Mouse (Mus musculus): ENCODE data around the gene Snx18. TPM values are rescaled to one million over a fixed set of nuclear protein-coding genes. Genes with fewer than 3 reads are reported as not detected.

Gene Snx18
- polyA plus RNA-seq, 1 experiment from 2014 or later = 14.2 TPM

DNA sequence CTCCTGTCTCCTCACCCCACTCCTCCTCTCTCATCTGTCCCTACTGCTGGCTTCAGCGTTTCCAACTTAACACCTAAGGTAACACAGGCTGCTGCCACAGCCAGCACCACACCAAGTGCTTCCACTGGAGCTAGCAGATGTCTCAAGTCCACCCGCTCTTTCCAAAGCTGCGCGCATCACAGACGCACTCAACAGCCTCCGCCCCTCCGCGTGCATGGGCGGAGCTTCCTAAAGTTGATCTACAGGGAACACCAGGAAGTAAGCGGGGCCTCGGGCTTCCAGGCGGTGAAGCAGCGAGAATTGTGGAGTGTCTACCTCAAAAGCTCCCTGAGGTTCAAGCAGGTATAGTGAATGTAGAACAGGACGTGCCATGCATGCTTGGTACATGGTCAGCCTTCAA, 12.2 kb downstream of the Snx18 start:
- no peak for ATAC-seq (replicated peaks; ENCODE audit: insufficient number of reproducible peaks, insufficient read depth, low FRiP score, low read depth)
- Histone ChIP-seq H3K9me3 (replicated peaks) (no peaks in the 10 kb centered on the region), H3K4me1 (replicated peaks) (peaks cover 84% of the 10 kb centered on the region), H3K9ac (no peak overlapping the region), H3K27me3 (no peaks in the 10 kb centered on the region), H3K27ac (no peak overlapping the region), H3K4me3 (no peak overlapping the region), H3K36me3 (no peaks in the 10 kb centered on the region), H3K4me2 (peak overlapping the region; percentile 17; the same call in 1 of the 2 replicates)
- WGBS = 78% methylated on average over 14 of the region's 14 CpGs

GRCm38 (mm10) chr13:113605693-113606092, 12.7 kb downstream of the Snx18 start:
- Histone ChIP-seq H3K27me3 (no peaks in the 10 kb centered on the region), H3K27ac (no peak overlapping the region), H3K4me2 (no peak overlapping the region), H3K36me3 (no peaks in the 10 kb centered on the region), H3K9ac (no peak overlapping the region), H3K4me1 (replicated peaks) (peaks cover 83% of the 10 kb centered on the region), H3K9me3 (replicated peaks) (no peaks in the 10 kb centered on the region), H3K4me3 (no peak overlapping the region)
- WGBS = 81% methylated on average over 10 of the region's 10 CpGs
- ATAC-seq (replicated peaks; ENCODE audit: insufficient number of reproducible peaks, insufficient read depth, low FRiP score, low read depth) = no peak

- Histone ChIP-seq H3K9ac (no peak overlapping the region), H3K9me3 (replicated peaks) (no peaks in the 10 kb centered on the region), H3K4me1 (replicated peaks) (peaks cover 69% of the 10 kb centered on the region), H3K4me3 (no peak overlapping the region), H3K36me3 (no peaks in the 10 kb centered on the region), H3K4me2 (no peak overlapping the region), H3K27me3 (no peaks in the 10 kb centered on the region), H3K27ac (no peak overlapping the region)
- ATAC-seq (replicated peaks; ENCODE audit: insufficient number of reproducible peaks, insufficient read depth, low FRiP score, low read depth) = no peak
- WGBS = 64% methylated on average over 6 of the region's 6 CpGs
These were observed 14.0 kb downstream of the Snx18 start for GRCm38 (mm10) chr13:113604321-113604720.

DNA sequence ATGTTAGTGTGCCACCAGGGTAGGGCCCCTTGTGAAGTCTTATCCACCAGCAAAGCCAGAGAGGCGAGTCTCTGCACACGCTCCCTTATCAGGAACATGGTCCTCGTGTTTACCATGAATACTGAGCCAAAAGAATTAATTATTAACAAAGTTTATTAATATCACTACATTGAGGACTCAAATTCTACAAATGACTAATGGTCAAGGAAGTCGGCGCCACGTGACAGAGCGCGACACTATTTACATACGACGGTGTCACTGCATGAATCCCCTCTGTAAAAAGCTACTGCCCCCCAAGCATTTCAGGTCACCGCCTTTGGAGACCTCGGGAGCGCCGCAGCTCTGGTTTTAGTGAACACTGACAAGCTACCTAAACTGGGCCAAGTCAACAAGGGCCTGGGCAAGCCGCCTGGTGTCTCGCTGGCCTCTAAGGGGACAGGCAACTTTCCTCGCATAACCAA, 15.5 kb downstream of the Snx18 start:
- no peak overlapping the region for H3K9ac ChIP-seq
- peaks cover 71% of the 10 kb centered on the region for H3K4me1 ChIP-seq (replicated peaks)
- H3K27ac ChIP-seq = no peak overlapping the region
- no peak for ATAC-seq (replicated peaks; ENCODE audit: insufficient number of reproducible peaks, insufficient read depth, low FRiP score, low read depth)
- 72% methylated on average over 17 of the region's 17 CpGs for WGBS
- no peaks in the 10 kb centered on the region for H3K36me3 ChIP-seq
- no peaks in the 10 kb centered on the region for H3K27me3 ChIP-seq
- no peaks in the 10 kb centered on the region for H3K9me3 ChIP-seq (replicated peaks)
- no peak overlapping the region for H3K4me3 ChIP-seq
- H3K4me2 ChIP-seq = no peak overlapping the region

DNA sequence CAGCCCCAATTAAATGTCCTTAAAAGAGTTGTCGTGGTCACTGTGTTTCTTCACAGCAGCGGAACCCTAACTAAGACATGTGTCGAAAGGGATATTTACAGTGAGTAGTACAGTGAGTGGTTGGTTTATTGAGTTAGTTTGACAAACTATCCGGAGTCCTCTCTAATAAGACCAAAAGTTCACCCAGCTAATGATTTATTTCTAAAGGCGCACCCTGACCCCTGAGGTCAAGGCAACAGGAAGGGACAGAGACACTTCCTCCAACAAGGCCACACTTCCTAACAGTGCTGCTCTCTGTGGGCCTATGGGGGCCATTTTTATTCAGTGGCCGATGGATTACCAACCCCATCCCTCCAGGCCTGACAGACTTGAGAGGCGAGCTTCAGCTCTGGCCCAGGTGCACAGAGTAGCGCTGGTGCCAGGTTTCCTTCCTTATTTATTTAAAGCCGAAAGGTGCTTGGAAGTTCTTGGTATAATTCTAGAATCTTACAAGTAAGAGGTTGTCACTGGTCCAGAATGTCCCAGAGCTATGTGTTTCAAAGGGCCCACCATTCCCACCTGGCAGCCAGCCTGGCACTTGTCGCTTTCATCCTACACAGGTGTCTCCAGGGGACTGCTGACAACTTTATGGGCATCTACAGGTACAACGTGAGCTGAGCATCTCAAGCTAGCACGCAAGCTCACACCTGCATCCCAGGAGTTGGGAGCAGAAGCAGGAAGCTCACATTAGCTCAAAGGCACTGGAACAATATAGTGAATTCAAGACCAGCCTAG, 16.3 kb downstream of the Snx18 start:
- WGBS = 88% methylated on average over 12 of the region's 12 CpGs
- Histone ChIP-seq H3K4me1 (replicated peaks) (peaks cover 71% of the 10 kb centered on the region), H3K36me3 (no peaks in the 10 kb centered on the region), H3K27me3 (no peaks in the 10 kb centered on the region), H3K9me3 (replicated peaks) (no peaks in the 10 kb centered on the region), H3K4me3 (no peak overlapping the region), H3K9ac (no peak overlapping the region), H3K27ac (no peak overlapping the region), H3K4me2 (no peak overlapping the region)
- no peak for ATAC-seq (replicated peaks; ENCODE audit: insufficient number of reproducible peaks, insufficient read depth, low FRiP score, low read depth)

GRCm38 (mm10) chr13:113600531-113601463, 17.6 kb downstream of the Snx18 start:
- peaks cover 69% of the 10 kb centered on the region for H3K4me1 ChIP-seq (replicated peaks)
- ATAC-seq (replicated peaks; ENCODE audit: insufficient number of reproducible peaks, insufficient read depth, low FRiP score, low read depth) = no peak
- H3K27me3 ChIP-seq = no peaks in the 10 kb centered on the region
- H3K9me3 ChIP-seq (replicated peaks) = no peaks in the 10 kb centered on the region
- no peaks in the 10 kb centered on the region for H3K36me3 ChIP-seq
- no peak overlapping the region for H3K4me2 ChIP-seq
- H3K9ac ChIP-seq = no peak overlapping the region
- no peak overlapping the region for H3K27ac ChIP-seq
- WGBS = 82% methylated on average over 18 of the region's 18 CpGs
- no peak overlapping the region for H3K4me3 ChIP-seq

- no peaks in the 10 kb centered on the region for H3K27me3 ChIP-seq
- no peak overlapping the region for H3K4me2 ChIP-seq
- ATAC-seq (replicated peaks; ENCODE audit: insufficient number of reproducible peaks, insufficient read depth, low FRiP score, low read depth) = no peak
- no peak overlapping the region for H3K4me3 ChIP-seq
- H3K9me3 ChIP-seq (replicated peaks) = no peaks in the 10 kb centered on the region
- H3K4me1 ChIP-seq (replicated peaks) = peaks cover 69% of the 10 kb centered on the region
- H3K36me3 ChIP-seq = no peaks in the 10 kb centered on the region
- no peak overlapping the region for H3K9ac ChIP-seq
- no peak overlapping the region for H3K27ac ChIP-seq
- 88% methylated on average over 22 of the region's 22 CpGs for WGBS
These were observed 18.4 kb downstream of the Snx18 start for GRCm38 (mm10) chr13:113599701-113600530.

DNA sequence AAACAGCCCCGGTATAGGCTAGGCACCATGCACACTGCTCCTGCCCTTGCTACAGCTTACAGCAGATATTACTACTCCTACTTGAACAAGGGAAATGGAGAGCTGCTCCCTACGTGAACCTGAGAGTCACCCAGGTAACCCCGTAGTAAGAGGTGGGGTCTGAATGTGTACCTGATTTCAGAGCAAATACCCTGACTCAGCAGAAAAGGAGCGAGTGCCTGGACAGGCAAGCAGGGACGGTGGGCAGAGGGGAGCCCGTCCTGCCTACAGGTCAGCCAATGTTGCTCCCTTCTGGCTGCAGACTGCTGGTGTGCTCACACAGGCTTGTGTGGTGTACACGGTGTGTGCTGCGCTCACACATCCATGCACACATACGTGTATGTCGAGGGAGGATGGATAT, 20.7 kb downstream of the Snx18 start:
- no peaks in the 10 kb centered on the region for H3K27me3 ChIP-seq
- no peak overlapping the region for H3K9ac ChIP-seq
- H3K4me3 ChIP-seq = no peak overlapping the region
- H3K4me2 ChIP-seq = no peak overlapping the region
- peaks cover 49% of the 10 kb centered on the region for H3K4me1 ChIP-seq (replicated peaks)
- no peak for ATAC-seq (replicated peaks; ENCODE audit: insufficient number of reproducible peaks, insufficient read depth, low FRiP score, low read depth)
- H3K36me3 ChIP-seq = 0 out of 2 replicates have a peak, but pooled peaks cover 9% of the 10 kb centered on the region
- no peak overlapping the region for H3K27ac ChIP-seq
- H3K9me3 ChIP-seq (replicated peaks) = no peaks in the 10 kb centered on the region
- WGBS = 78% methylated on average over 10 of the region's 10 CpGs

DNA sequence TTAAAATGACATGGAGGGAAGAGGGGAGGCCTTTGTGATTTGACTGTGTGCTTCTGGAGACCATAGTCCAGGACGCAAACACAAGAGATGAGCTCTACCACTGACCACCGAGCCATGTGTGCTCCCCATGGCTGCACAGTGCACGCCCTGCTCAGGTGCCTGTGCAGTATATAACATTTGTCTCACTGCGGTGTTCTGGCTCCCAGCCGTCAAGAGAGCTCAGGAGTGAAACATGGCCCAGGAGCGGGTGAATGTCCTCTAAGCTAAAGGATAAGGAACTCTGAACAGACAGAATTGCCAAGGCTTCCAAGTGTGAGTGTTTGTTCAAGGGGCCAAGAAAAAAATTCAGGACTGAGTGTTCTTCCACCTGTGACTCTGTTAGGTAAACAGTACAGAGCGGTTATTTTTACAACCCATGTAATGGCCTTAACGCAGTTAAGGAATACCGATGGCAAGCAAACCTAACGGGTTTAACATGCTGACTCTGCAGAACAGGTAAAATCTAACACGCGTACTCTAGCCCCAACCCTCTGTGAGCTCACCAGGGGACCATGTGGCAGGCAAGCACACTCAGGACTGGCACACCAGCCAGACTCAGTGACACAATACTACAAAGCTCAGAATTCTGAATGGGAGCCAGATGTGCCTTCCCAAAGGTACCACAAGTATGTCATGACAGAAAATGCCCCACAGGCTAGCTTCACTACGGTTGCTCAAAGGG, 21.4 kb downstream of the Snx18 start:
- H3K4me2 ChIP-seq = no peak overlapping the region
- 0 out of 2 replicates have a peak overlapping the region, but pooled peaks have one; percentile 9 for H3K27ac ChIP-seq
- no peak overlapping the region for H3K4me3 ChIP-seq
- H3K36me3 ChIP-seq = peaks cover 14% of the 10 kb centered on the region; the same call in 1 of the 2 replicates
- no peak for ATAC-seq (replicated peaks; ENCODE audit: insufficient number of reproducible peaks, insufficient read depth, low FRiP score, low read depth)
- no peaks in the 10 kb centered on the region for H3K9me3 ChIP-seq (replicated peaks)
- no peaks in the 10 kb centered on the region for H3K27me3 ChIP-seq
- H3K4me1 ChIP-seq (replicated peaks) = peaks cover 42% of the 10 kb centered on the region
- H3K9ac ChIP-seq = no peak overlapping the region
- WGBS = 67% methylated on average over 13 of the region's 13 CpGs

- no peak for ATAC-seq (replicated peaks; ENCODE audit: insufficient number of reproducible peaks, insufficient read depth, low FRiP score, low read depth)
- Histone ChIP-seq H3K4me2 (no peak overlapping the region), H3K27ac (no peak overlapping the region), H3K36me3 (peaks cover 22% of the 10 kb centered on the region; the same call in 1 of the 2 replicates), H3K9ac (no peak overlapping the region), H3K4me3 (no peak overlapping the region), H3K9me3 (replicated peaks) (no peaks in the 10 kb centered on the region), H3K27me3 (no peaks in the 10 kb centered on the region), H3K4me1 (replicated peaks) (peaks cover 40% of the 10 kb centered on the region)
- 49% methylated on average over 8 of the region's 8 CpGs for WGBS
These were observed 22.4 kb downstream of the Snx18 start for GRCm38 (mm10) chr13:113595987-113596386.
